Mouse (Mus musculus) fibroblast of lung, adult 2 months (primary cell): Measurements from ENCODE around the gene Grm1.

Source experiments
- DNase-seq: peaks from one replicate; pipeline ENCODE4 v3.0.0-alpha.2; 2011; ENCODE audit warnings: low read depth

Gene Grm1

GRCm38 (mm10) chr10:10831141-10831540 is 251.0 kb downstream of the Grm1 start:
- no peak for DNase-seq

- no peak for DNase-seq
Measured at GRCm38 (mm10) chr10:10827308-10827707, 254.8 kb downstream of the Grm1 start.

GRCm38 (mm10) chr10:10818061-10818460 is 264.1 kb downstream of the Grm1 start:
- DNase-seq, result peak; percentile 65

DNA sequence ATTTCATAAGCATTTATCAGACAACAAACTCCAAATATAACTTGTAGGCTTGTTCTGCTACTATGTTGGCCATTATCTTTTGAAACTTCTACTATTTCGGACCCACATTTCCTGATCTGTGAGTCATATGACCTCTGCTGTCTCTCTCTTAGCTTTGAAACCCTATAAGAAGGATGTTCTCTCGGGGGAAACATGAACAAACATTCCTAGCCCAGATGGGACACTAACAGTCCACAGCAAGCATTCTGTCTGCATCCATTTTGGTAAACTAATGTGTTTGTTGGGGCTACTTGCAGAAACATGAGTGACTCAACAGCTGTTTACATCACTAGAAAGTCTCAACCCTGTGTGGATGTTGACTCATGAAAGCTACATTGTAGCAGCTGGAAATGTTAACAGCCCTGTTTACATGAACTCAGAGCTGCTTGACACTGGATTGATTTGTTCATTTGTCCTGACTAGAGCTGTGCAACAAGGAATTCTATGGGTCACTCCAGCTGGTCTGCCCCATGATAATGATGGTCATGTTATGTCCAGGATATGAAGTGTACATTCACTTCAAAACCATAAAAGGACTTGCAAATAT is 267.4 kb downstream of the Grm1 start:
- DNase-seq, result peak; percentile 27

DNA sequence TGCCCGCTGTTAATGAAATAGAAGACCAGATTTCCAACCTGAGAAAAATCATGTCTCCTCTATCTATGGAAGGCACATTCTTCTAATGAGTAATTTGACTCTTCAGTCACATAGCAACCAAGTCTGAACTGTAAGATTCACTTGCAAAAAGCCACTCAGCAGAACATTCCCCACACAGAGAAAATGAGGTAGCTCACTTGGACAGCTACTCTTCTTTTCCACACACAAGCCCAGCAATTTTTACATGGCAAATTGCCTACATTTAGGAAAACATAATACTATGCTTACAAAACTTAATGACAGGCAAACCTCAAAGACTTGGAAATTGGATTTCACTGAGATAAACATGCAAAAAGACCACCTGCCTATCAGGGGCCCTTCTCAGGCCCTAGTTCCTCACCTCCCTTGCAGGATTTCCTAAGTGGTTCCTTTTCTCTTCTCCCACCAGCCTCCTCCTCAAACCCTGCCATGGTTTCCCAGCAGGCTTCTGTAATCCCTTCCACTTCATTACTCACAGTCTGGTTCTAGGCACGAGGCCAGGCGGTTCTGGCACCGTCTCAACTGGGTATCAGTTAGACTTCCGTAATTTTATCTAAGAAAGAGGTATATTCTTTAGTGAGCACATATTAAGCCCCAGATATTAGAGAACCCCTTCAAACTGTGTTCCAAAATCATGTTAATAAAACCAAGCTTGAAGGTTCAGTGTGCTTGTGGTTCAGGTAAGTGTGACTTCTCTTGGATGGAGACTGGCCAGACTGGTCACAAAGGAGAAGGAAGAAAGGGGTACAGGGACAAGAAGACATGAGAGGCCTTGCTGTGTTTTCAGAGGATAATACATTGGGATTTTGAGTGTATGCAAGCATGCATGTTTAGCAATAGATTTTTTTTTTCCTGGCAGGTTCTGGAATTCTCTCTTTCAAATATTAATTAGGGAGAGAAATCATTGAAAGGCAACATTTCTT is 269.1 kb downstream of the Grm1 start:
- peak; percentile 60 for DNase-seq

GRCm38 (mm10) chr10:10809777-10810176 is 272.4 kb downstream of the Grm1 start:
- no peak for DNase-seq

DNA sequence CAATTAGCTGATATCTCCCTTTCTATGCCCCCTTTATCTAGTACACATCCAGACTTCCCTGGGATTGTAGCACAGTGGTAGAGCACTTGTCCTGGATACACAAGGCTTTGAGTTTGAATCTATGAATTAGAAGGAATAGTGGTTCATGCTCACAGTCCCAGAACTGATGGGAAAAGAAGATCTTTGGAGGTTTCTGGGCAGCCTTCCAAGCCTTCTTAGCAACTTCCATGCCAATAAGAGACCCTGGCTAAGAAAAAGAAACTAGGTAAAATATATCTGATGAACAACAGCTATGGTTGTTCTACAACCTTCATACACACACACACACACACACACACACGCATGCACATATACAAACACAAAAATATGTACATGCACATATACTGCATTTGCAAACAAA is 286.8 kb downstream of the Grm1 start:
- no peak for DNase-seq

DNA sequence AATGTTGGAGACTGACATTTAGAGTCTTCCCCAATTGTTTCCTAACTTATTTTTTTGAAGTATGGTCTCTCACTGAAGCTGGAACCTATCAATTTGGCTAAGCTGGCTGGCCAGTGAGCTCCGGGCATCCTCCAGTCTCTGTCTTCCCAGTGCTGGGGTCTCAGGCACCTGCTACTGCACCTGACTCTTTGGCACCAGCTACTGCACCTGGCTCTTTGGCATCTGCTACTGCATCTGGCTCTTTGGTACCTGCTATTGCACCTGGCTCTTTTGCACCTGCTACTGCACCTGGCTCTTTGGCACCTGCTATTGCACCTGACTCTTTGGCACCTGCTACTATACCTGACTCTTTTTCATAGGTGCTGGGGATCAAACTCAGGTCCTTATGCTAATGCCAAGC is 291.7 kb downstream of the Grm1 start:
- no peak for DNase-seq

GRCm38 (mm10) chr10:10789967-10790366 is 292.2 kb downstream of the Grm1 start:
- no peak for DNase-seq

DNA sequence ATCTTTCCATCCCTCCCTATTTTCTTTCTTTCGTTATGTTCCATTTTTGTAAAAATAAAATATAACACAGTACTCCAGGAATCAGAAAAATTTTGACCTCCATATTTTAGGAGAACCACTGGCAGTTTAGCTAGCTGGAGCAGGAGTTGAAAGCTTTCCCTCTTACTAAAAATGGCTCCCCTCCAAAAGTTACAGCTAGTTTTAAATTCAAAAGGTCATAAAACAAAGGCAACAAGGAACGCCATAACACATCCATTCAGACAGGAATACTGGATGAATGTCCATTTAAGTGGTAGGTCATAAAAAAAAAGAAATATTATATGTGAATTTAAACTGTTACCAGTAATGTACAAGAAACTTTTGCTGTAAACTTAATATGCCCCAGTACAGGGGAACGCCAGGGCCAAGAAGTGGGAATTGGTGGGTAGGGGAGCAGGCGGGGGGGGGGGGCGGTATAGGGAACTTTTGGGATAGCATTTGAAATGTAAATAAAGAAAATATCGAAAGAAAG is 294.2 kb downstream of the Grm1 start:
- DNase-seq, result no peak

DNA sequence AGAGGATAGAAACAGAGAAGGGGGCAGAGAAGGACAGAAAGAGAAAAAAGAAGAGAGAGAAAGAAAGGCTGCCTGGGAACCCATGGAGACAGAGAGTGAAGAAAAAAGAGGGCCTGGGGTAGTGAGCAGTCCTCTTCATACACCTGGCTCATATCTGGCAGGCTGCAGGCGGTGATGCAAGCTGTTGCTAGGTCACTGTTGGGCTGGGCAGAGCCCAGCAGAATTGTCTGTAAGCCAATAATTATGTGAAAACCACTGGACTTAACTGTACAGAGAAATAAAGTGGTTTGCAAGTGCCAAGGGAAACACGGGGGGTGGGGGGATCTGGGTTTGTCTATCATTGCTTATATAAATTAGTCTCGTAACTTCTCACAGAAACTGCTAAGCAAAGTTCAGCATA is 297.0 kb downstream of the Grm1 start:
- no peak for DNase-seq

DNA sequence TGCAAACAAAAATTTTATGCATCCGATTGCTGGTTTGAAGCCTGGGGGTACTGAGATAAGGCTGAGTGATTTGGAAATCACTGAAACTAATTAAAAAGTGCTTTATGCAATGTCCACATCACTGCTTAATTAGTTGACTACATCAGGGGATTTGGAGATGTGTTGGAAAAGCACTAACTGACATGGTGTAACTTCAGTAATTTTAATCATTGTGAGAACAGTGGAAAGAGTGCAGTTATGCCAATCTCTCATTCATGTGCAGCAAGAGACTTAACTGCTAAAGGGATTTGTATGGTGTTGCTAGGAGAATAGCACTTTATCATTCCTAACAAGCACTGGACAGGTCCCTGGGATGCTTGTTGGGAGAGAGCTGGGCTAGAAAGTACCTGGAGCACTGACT is 307.3 kb downstream of the Grm1 start:
- no peak for DNase-seq

DNA sequence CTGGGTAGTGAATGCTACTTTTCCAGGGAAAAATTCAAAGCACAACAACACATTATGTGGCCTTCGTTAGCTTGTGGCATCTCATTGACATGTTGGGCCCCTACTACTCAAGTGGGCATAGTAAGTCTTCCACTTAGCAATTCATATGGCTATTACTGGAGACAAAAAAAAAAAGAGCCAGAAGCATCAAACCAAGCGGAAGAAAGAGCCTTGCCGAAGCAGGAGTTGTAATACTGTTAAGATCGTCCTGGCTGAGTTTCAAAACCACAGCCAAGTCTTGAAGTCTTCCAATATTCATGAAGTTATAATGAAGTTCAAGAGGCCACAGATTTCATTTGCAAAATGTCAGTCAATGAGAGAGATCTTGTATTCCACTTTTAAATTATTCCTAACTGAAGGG is 319.1 kb downstream of the Grm1 start:
- no peak for DNase-seq

DNA sequence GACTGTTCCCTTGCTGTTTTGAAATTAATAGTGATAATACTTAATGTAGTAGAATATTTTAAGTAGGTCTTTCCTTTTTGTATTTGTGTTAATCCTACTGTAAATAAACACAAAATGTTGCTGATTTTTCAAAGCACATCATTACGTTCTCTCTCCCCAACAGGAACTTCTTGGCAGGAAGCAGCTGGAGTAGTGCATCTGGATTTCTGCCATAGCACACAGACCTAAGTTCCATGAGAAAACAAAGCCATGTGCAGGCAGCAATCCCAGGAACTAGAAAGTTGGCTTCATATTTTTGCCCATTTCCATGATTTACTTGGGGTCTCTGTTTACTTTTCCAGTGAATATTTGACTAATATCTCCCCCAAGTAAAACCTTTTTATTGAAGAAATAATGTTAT is 320.9 kb downstream of the Grm1 start:
- no peak for DNase-seq

DNA sequence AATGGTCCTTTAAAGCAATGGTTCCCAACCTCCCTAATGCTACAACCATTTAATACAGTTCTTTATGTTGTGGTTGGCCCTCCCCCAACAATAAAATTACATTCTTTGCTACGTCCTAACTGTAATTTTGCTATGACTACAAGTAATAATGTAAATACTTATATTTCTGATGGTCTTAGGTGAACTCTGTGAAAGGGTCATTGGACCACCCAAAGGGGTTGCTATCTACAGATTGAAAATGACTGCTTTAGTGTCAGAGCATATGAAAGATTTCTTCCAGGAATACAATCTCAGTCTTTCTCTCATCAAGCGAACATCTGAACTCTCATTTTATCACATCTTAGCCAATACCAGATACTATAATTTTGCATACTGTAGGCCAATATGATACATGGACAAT is 321.4 kb downstream of the Grm1 start:
- no peak for DNase-seq

DNA sequence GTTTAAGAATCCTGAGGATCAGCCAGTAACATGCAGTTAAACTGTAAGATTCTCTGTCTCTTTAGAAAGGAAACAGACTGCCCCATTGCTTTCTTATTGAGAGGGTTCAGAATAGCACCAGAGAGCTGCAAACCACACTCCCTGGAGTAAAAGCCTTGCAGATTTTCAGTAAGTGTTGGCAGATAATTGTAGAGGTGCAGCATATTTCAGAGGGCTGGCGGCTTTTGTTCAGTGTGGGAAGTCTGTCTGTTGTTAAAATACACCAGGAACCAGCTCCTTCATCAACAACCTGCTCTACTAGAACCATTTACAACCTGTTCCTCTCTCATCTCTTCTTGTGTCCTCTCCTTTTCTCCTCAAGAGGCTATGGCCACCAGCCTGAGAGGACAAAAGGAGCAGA is 331.1 kb downstream of the Grm1 start:
- no peak for DNase-seq

GRCm38 (mm10) chr10:10744097-10744496 is 338.1 kb downstream of the Grm1 start:
- no peak for DNase-seq

- DNase-seq, result no peak
Measured at GRCm38 (mm10) chr10:10742172-10742571, 340.0 kb downstream of the Grm1 start.

DNA sequence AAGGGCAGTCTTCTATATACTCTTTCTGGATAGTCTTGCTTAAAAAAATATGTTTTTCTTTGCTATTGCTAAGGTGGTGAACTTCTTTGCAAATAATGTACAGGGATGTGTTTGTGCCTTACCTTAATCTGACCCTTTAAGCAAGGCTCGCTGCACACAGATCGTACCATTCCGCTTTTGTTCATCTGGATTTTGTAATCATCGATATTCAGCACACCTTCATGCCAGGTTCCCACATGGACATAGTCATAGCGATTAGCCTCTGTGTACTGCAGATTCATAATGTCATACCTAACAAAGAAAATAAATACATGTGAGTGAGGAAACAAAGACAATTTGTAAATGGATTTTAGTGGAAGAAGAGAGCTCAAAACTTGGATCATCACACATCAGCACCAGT is 340.8 kb downstream of the Grm1 start:
- DNase-seq, result no peak

DNA sequence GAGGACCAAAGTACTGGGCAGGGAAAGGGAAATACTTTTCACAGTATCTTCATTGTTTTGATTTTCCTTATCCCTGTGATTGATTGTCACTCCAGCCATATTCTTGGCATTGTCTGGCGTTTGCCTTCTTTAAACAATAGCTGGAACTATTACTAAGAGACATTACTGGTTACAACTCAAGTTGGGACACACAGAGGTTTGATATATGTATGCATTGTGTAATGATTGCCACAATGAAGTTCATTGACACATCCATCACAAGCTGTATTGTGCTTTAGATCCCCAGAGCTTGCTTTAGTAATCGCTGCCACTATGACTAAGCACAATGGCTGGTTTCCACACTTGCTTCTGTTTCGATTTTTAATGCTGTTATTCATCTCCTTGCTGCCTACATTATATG is 341.4 kb downstream of the Grm1 start:
- no peak for DNase-seq

GRCm38 (mm10) chr10:10737041-10737681 is 345.0 kb downstream of the Grm1 start:
- DNase-seq, result no peak

- DNase-seq, result no peak
Measured at GRCm38 (mm10) chr10:10734561-10734960, 347.6 kb downstream of the Grm1 start.

DNA sequence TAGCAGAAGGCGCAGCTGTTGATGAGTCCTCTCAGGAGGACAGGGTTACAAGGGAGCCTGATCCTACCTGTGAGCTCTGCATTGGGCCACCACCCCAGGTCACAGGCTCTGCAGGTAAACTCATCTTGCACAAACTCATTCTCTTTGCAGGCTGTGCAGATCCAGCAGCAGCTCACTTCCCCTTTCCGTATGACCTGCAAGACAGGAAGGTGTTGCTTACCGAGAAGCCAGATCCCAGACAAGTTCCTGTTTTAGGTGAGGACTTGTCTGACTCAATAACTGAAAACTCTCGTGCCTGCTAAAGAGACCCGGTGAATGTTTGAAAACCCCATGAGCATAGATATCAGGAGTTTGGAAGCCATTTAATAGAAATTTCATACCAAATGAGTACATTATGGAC is 349.1 kb downstream of the Grm1 start:
- DNase-seq, result no peak
